Comparison of ENCODE assay signal across 12 mouse cellular contexts in the genomic region with DNA sequence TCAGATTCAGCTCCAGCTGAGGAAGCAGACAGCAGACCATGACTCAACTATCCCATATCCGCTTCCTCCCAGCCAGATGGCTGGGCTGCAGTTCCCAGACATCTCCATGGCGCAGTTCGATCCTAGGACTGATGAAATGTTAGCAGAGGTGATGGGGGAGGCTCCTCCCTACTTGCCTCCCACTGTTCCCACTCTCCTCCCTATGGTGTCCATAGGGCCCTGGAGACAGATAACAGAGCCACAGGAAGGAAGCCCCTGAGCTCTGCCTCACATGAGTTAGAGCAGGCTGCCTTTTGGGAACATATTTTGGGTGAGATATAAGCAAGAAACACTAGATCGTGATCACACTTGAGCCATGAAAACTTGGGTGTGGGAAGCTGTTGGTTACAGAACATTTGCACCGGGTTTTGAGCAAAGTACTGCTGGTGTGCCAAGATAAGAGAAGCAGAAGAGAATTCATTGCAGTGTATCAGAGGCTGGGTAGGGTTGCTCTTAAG. TPM values are rescaled to one million over a fixed set of nuclear protein-coding genes. Genes with fewer than 3 reads are reported as not detected.
DNase-seq lines count a peak whose midpoint lies in the region; ATAC-seq lines count a peak whose summit lies in the region.
"Had no signal": no experiment of that assay in that cellular context is flagged by ENCODE, and none has a peak within 500 bp of the region (broad histone marks: within the 10 kb centered on the region; RNA-seq: fewer than 3 reads in every experiment).

No protein-coding gene starts in this region.

- no peak overlapping the region for H3K4me3 ChIP-seq in forebrain, embryonic 10.5 days
- no peak overlapping the region for H3K4me3 ChIP-seq in forebrain, embryonic 14.5 days (ENCODE audit: low read depth, low read length)
- H3K4me3 ChIP-seq: hindbrain, embryonic 15.5 days; midbrain, embryonic 10.5 days had no signal

- peaks cover 31% of the 10 kb centered on the region for H3K4me1 ChIP-seq in forebrain, embryonic 10.5 days
- peaks cover 7% of the 10 kb centered on the region for H3K4me1 ChIP-seq in forebrain, embryonic 14.5 days (ENCODE audit: control insufficient read depth, insufficient read depth, low read length)

- DNase-seq in forebrain, embryonic 10.5 days (ENCODE audit: extremely low spot score, low spot score), result no peak
- no peak for DNase-seq in forebrain, embryonic 14.5 days (ENCODE audit: low spot score)
- DNase-seq in left cerebral cortex, adult 18-20 months (ENCODE audit: low spot score in 2 of 2), result peak; percentile 21 to 47
- DNase-seq in left cerebral cortex, postnatal 4 days, result no peak
- DNase-seq in embryo, embryonic 9.5 days (ENCODE audit: extremely low spot score), result no peak
- DNase-seq in MN1 (ENCODE audit: low spot score), result no peak
- DNase-seq: cerebellum, adult 11 months had no signal

- 92% methylated on average over 5 of the region's 5 CpGs for WGBS in forebrain, embryonic 10.5 days
- 91% methylated on average over 5 of the region's 5 CpGs for WGBS in forebrain, embryonic 14.5 days

- intact Hi-C loops in left cerebral cortex, postnatal 4 days (cut with DNase I), result no loop called here

- H3K9me3 ChIP-seq in forebrain, embryonic 10.5 days, result no peaks in the 10 kb centered on the region
- no peaks in the 10 kb centered on the region for H3K9me3 ChIP-seq in forebrain, embryonic 14.5 days (replicated peaks; ENCODE audit: control insufficient read depth, low read length)
- H3K9me3 ChIP-seq: hindbrain, embryonic 15.5 days; midbrain, embryonic 10.5 days had no signal

- no peak overlapping the region for H3K4me2 ChIP-seq in forebrain, embryonic 14.5 days (ENCODE audit: low read length)
- H3K4me2 ChIP-seq: hindbrain, embryonic 15.5 days had no signal

- no peaks in the 10 kb centered on the region for H3K27me3 ChIP-seq in forebrain, embryonic 10.5 days (ENCODE audit: poor library complexity, severe bottlenecking)
- no peaks in the 10 kb centered on the region for H3K27me3 ChIP-seq in forebrain, embryonic 14.5 days (replicated peaks; ENCODE audit: control insufficient read depth, insufficient read depth, low read length)
- H3K27me3 ChIP-seq: hindbrain, embryonic 15.5 days; Patski had no signal

- H3K27ac ChIP-seq in forebrain, embryonic 10.5 days, result 0 out of 2 replicates have a peak overlapping the region, but pooled peaks have one; percentile 17
- H3K27ac ChIP-seq in forebrain, embryonic 14.5 days (ENCODE audit: low read depth, low read length), result no peak overlapping the region
- H3K27ac ChIP-seq: hindbrain, embryonic 15.5 days; midbrain, embryonic 10.5 days had no signal

- H3K9ac ChIP-seq in forebrain, embryonic 14.5 days (ENCODE audit: low read length), result no peak overlapping the region
- H3K9ac ChIP-seq: hindbrain, embryonic 15.5 days had no signal

- no peaks in the 10 kb centered on the region for H3K36me3 ChIP-seq in forebrain, embryonic 10.5 days (replicated peaks)
- no peaks in the 10 kb centered on the region for H3K36me3 ChIP-seq in forebrain, embryonic 14.5 days (ENCODE audit: control insufficient read depth, insufficient read depth, low read length)
- H3K36me3 ChIP-seq: hindbrain, embryonic 15.5 days; midbrain, embryonic 10.5 days had no signal

- ATAC-seq in forebrain, embryonic 14.5 days, result no peak
- ATAC-seq in hematopoietic stem cell, adult 5-6 weeks (replicated peaks in 1 of 2; ENCODE audit: insufficient read depth in 1 of 2, low FRiP score in 2 of 2, low TSS enrichment in 1 of 2, low read depth in 1 of 2, poor library complexity in 2 of 2, severe bottlenecking in 2 of 2), result peak; percentile 30 to 31; a peak in 3 of 4 replicates
- peak; percentile 70 for ATAC-seq in megakaryocyte-erythroid progenitor cell, adult 5-6 weeks (replicated peaks; ENCODE audit: low FRiP score, low TSS enrichment, poor library complexity, severe bottlenecking)
- ATAC-seq: Patski had no signal

RNA-seq across cellular contexts. Expression of a gene that starts 18.3 kb away (rescaled TPM):
- 5.5 and 6.2 TPM in 2 replicates for polyA plus RNA-seq in forebrain, embryonic 10.5 days (2016; fragmentation: Nextera tagmentation; extraction: Ambion mirVana)
- 2.9 and 4.6 TPM in 2 replicates for polyA plus RNA-seq in forebrain, embryonic 14.5 days (2014; fragmentation: Nextera tagmentation; extraction: Ambion mirVana)
- 10 to 100 TPM; 82.5 to 86.3 TPM for total RNA-seq in left cerebral cortex, adult 18-20 months (2021)
- total RNA-seq in left cerebral cortex, postnatal 4 days (2021), result 100 to 1,000 TPM; 149 to 157 TPM
- total RNA-seq in hematopoietic stem cell, adult 5-6 weeks (2017), result 9.9 and 15.4 TPM in 2 replicates
- total RNA-seq in megakaryocyte-erythroid progenitor cell, adult 5-6 weeks (2014; fragmentation: Nextera tagmentation), result 16.8 and 21.6 TPM in 2 replicates
- 12.6 and 52.9 TPM in 2 replicates for total RNA-seq in megakaryocyte-erythroid progenitor cell, adult 5-6 weeks (2017)

Comparison
In these comparisons a context has a peak if more than half of its experiments do, and no peak if none do; other contexts are left out.
1. DNase-seq: peak in left cerebral cortex, adult 18-20 months (2 of 2); none in forebrain, embryonic 10.5 days (single experiment), forebrain, embryonic 14.5 days (single experiment), left cerebral cortex, postnatal 4 days (single experiment), embryo, embryonic 9.5 days (single experiment) and MN1 (single experiment).